9 mouse cellular contexts compared by ENCODE assay signal in genomic region chr2:102899238-102899637, GRCm38 (mm10). TPM values are rescaled to one million over a fixed set of nuclear protein-coding genes. Genes with fewer than 3 reads are reported as not detected.
A peak's percentile ranks its signal among the peaks of the same experiment; 100 is the strongest.
DNase-seq lines count a peak whose midpoint lies in the region; ATAC-seq and TF ChIP-seq lines count a peak whose summit lies in the region.
"Had no signal": no experiment of that assay in that cellular context is flagged by ENCODE, and none has a peak within 500 bp of the region (broad histone marks: within the 10 kb centered on the region; RNA-seq: fewer than 3 reads in every experiment).

No protein-coding gene starts in this region.

- peak; percentile 58 for TF ChIP-seq EP300 in CH12.LX (IDR thresholded peaks at IDR 0.05; ENCODE audit: low read length)

- TF ChIP-seq CTCF in CH12.LX (conservative IDR thresholded peaks at IDR 0.05 in 1 of 2, IDR thresholded peaks at IDR 0.05 in 1 of 2; ENCODE audit: low read depth in 2 of 2, low read length in 2 of 2): no peak

- H3K27me3 ChIP-seq in CH12.LX (replicated peaks): no peaks in the 10 kb centered on the region
- no peaks in the 10 kb centered on the region; the same call in 1 of the 2 replicates for H3K27me3 ChIP-seq in limb, embryonic 15.5 days
- H3K27me3 ChIP-seq in hindbrain, embryonic 16.5 days (replicated peaks; ENCODE audit: control insufficient read depth, insufficient read depth, low read length): peaks cover 2% of the 10 kb centered on the region; the same call in 1 of the 2 replicates

- H3K27ac ChIP-seq in CH12.LX (ENCODE audit: insufficient read depth, low read depth): peak overlapping the region; percentile 84
- H3K27ac ChIP-seq in brown adipose tissue, adult 24 weeks (replicated peaks; ENCODE audit: low read depth, low read length): peak overlapping the region; percentile 36; the same call in 1 of the 2 replicates
- H3K27ac ChIP-seq in limb, embryonic 15.5 days: no peak overlapping the region
- no peak overlapping the region for H3K27ac ChIP-seq in hindbrain, embryonic 16.5 days (ENCODE audit: low read depth, low read length)
- H3K27ac ChIP-seq: neural tube, embryonic 12.5 days had no signal

- H3K36me3 ChIP-seq in CH12.LX (replicated peaks in 1 of 2; ENCODE audit: control insufficient read depth in 1 of 2, insufficient read depth in 1 of 2, low read length in 1 of 2): peaks cover 9 to 31% of the 10 kb centered on the region in 2 experiments
- H3K36me3 ChIP-seq in limb, embryonic 15.5 days: no peaks in the 10 kb centered on the region
- no peaks in the 10 kb centered on the region for H3K36me3 ChIP-seq in hindbrain, embryonic 16.5 days (ENCODE audit: control insufficient read depth, insufficient read depth, low read length)
- H3K36me3 ChIP-seq: neural tube, embryonic 12.5 days had no signal

- peak overlapping the region; percentile 80 for H3K9ac ChIP-seq in CH12.LX (ENCODE audit: insufficient read depth, low read depth)
- no peak overlapping the region for H3K9ac ChIP-seq in limb, embryonic 15.5 days
- H3K9ac ChIP-seq in hindbrain, embryonic 16.5 days (ENCODE audit: low read depth, low read length): no peak overlapping the region
- H3K9ac ChIP-seq: neural tube, embryonic 12.5 days had no signal

- H3K4me3 ChIP-seq in CH12.LX (replicated peaks in 1 of 3; ENCODE audit: low read depth in 2 of 3, low read length in 2 of 3, poor library complexity in 1 of 3): peak overlapping the region; percentile 65 to 97 (median 83)
- H3K4me3 ChIP-seq in brown adipose tissue, adult 24 weeks (ENCODE audit: insufficient read depth, low read depth, low read length): peak overlapping the region; percentile 45
- peak overlapping the region; percentile 52 for H3K4me3 ChIP-seq in limb, embryonic 15.5 days
- no peak overlapping the region for H3K4me3 ChIP-seq in hindbrain, embryonic 16.5 days (ENCODE audit: low read length)
- H3K4me3 ChIP-seq: neural tube, embryonic 12.5 days had no signal

- peaks cover 65% of the 10 kb centered on the region for H3K79me2 ChIP-seq in CH12.LX (replicated peaks; ENCODE audit: control insufficient read depth, extremely low read depth, insufficient read depth, poor library complexity, severe bottlenecking)

- dilution Hi-C loops in CH12.LX (cut with MboI; ENCODE audit: extremely low pct_ligation_motif_present, extremely low pct_unique_long_range_greater_than_20kb, low sequenced_read_pairs): no loop called here

- peak; percentile 37 for TF ChIP-seq POLR2A in CH12.LX (IDR thresholded peaks at IDR 0.05; ENCODE audit: low read depth, low read length)

- peak overlapping the region; percentile 31 for H3K4me2 ChIP-seq in CH12.LX (ENCODE audit: insufficient read depth, low read depth, poor library complexity, severe bottlenecking)
- peak overlapping the region; percentile 81 for H3K4me2 ChIP-seq in limb, embryonic 15.5 days
- no peak overlapping the region for H3K4me2 ChIP-seq in hindbrain, embryonic 16.5 days (ENCODE audit: low read length)
- H3K4me2 ChIP-seq: neural tube, embryonic 12.5 days had no signal

- in situ Hi-C loops in CH12.LX (cut with MboI; ENCODE audit: low pct_ligation_motif_present, low pct_unique_long_range_greater_than_20kb, low sequenced_read_pairs): loop anchor here (5.0 kb wide), 1 partner anchor 33 kb away; no protein-coding TSS in a partner anchor

- no peak for ATAC-seq in limb, embryonic 15.5 days (ENCODE audit: insufficient number of reproducible peaks, low FRiP score, low TSS enrichment, low read depth)
- ATAC-seq in megakaryocyte, adult 5-6 weeks (ENCODE audit: poor library complexity, severe bottlenecking): peak; percentile 36
- ATAC-seq in hindbrain, embryonic 16.5 days: no peak

- peaks cover 20 to 42% of the 10 kb centered on the region in 2 experiments for H3K4me1 ChIP-seq in CH12.LX (ENCODE audit: control insufficient read depth in 1 of 2, insufficient read depth in 2 of 2)
- H3K4me1 ChIP-seq in brown adipose tissue, adult 24 weeks (ENCODE audit: control insufficient read depth, insufficient read depth, insufficient read length, low read length): peaks cover 7% of the 10 kb centered on the region; the same call in 1 of the 2 replicates
- H3K4me1 ChIP-seq in limb, embryonic 15.5 days: peaks cover 20% of the 10 kb centered on the region
- peaks cover 7% of the 10 kb centered on the region for H3K4me1 ChIP-seq in hindbrain, embryonic 16.5 days (ENCODE audit: control insufficient read depth, insufficient read depth, low read depth, low read length)

- DNase-seq in CH12.LX (ENCODE audit: extremely low read depth): no peak
- DNase-seq in frontal cortex, postnatal 36 days (ENCODE audit: low spot score in 2 of 2): no peak
- DNase-seq in T-cell, adult 2 months (ENCODE audit: low spot score): no peak
- DNase-seq: gastrocnemius, postnatal 36 days had no signal

- TF ChIP-seq RAD21 in CH12.LX (IDR thresholded peaks at IDR 0.05; ENCODE audit: low read depth, low read length): no peak

- H3K9me3 ChIP-seq in CH12.LX (replicated peaks; ENCODE audit: low read length): no peaks in the 10 kb centered on the region
- no peaks in the 10 kb centered on the region for H3K9me3 ChIP-seq in limb, embryonic 15.5 days
- H3K9me3 ChIP-seq in hindbrain, embryonic 16.5 days (ENCODE audit: control insufficient read depth, low read length): no peaks in the 10 kb centered on the region
- H3K9me3 ChIP-seq: neural tube, embryonic 12.5 days had no signal

- 55% methylated on average over 3 of the region's 3 CpGs for WGBS in limb, embryonic 15.5 days
- 81% methylated on average over 3 of the region's 3 CpGs for WGBS in hindbrain, embryonic 16.5 days

TF ChIP-seq in CH12.LX, 34 proteins besides CTCF, POLR2A, EP300 and RAD21:
- TF ChIP-seq CHD2 (IDR thresholded peaks at IDR 0.05; ENCODE audit: low read length) (peak; percentile 48; the same call in 1 of the 2 replicates), MYC (IDR thresholded peaks at IDR 0.05; ENCODE audit: low read depth, low read length) (0 out of 2 replicates have a peak, but pooled peaks have one; percentile 57), KAT2A (IDR thresholded peaks at IDR 0.05; ENCODE audit: insufficient replicate concordance, low read length) (0 out of 2 replicates have a peak, but pooled peaks have one; percentile 31), UBTF (IDR thresholded peaks at IDR 0.05; ENCODE audit: low read depth, low read length) (no peak), IRF4 (IDR thresholded peaks at IDR 0.05; ENCODE audit: low read depth, low read length) (peak; percentile 60), MEF2A (IDR thresholded peaks at IDR 0.05; ENCODE audit: borderline replicate concordance, low read depth, low read length) (no peak), MAFK (IDR thresholded peaks at IDR 0.05; ENCODE audit: insufficient replicate concordance, low read length) (no peak), ETS1 (conservative IDR thresholded peaks at IDR 0.05; ENCODE audit: low read depth, low read length) (0 out of 2 replicates have a peak, but pooled peaks have one; percentile 27), MAX (IDR thresholded peaks at IDR 0.05; ENCODE audit: low read length) (peak; percentile 59; the same call in 1 of the 2 replicates), POLR2AphosphoS2 (IDR thresholded peaks at IDR 0.05; ENCODE audit: low read depth, low read length) (no peak), HCFC1 (IDR thresholded peaks at IDR 0.05; ENCODE audit: low read depth, low read length) (0 out of 2 replicates have a peak, but pooled peaks have one; percentile 15), MAZ (IDR thresholded peaks at IDR 0.05; ENCODE audit: low read depth, low read length) (0 out of 2 replicates have a peak, but pooled peaks have one; percentile 33), JUND (conservative IDR thresholded peaks at IDR 0.05; ENCODE audit: low read depth, low read length) (no peak), GABPA (IDR thresholded peaks at IDR 0.05; ENCODE audit: insufficient replicate concordance, low read depth, low read length) (no peak), SIN3A (IDR thresholded peaks at IDR 0.05; ENCODE audit: low read length) (peak; percentile 77), NELFE (IDR thresholded peaks at IDR 0.05; ENCODE audit: low read depth, low read length) (peak; percentile 51), TCF12 (IDR thresholded peaks at IDR 0.05; ENCODE audit: low read depth, low read length) (no peak; the same call in none of the 2 replicates), MXI1 (IDR thresholded peaks at IDR 0.05; ENCODE audit: low read depth, low read length) (peak; percentile 28; the same call in 1 of the 2 replicates), BHLHE40 (IDR thresholded peaks at IDR 0.05; ENCODE audit: low read depth, low read length) (0 out of 2 replicates have a peak, but pooled peaks have one; percentile 34), RCOR1 (conservative IDR thresholded peaks at IDR 0.05; ENCODE audit: low read depth, low read length) (0 out of 2 replicates have a peak, but pooled peaks have one; percentile 53)
TF ChIP-seq in CH12.LX: peak in this region for 13.

RNA-seq across cellular contexts. Expression of gene Cd44, which starts 2.2 kb away (rescaled TPM):
- total RNA-seq in CH12.LX (2012; rRNA removed): 122 and 153 TPM in 2 replicates
- total RNA-seq in CH12.LX (2014; rRNA removed): 93.3 and 112 TPM in 2 replicates
- polyA plus RNA-seq in CH12.LX (2012; ENCODE audit: insufficient read length, low read depth): 95.3 and 102 TPM in 2 replicates
- 2.5 and 4.8 TPM in 2 replicates for polyA plus RNA-seq in brown adipose tissue, adult 24 weeks (2012; ENCODE audit: insufficient read depth, insufficient read length, missing spikeins)
- 50.2 and 63.0 TPM in 2 replicates for polyA plus RNA-seq in limb, embryonic 15.5 days (2015; fragmentation: Nextera tagmentation; extraction: Ambion mirVana)
- 358 and 368 TPM in 2 replicates for total RNA-seq in megakaryocyte, adult 5-6 weeks (2015)
- total RNA-seq in megakaryocyte, adult 5-6 weeks (2017): 289 and 337 TPM in 2 replicates
- polyA plus RNA-seq in hindbrain, embryonic 16.5 days (2015; fragmentation: Nextera tagmentation; extraction: Ambion mirVana): 4.7 and 5.1 TPM in 2 replicates

Comparison
In these comparisons a context has a peak if more than half of its experiments do, and no peak if none do; other contexts are left out.
1. H3K27ac ChIP-seq: peak in CH12.LX (single experiment) and brown adipose tissue, adult 24 weeks (single experiment); none in limb, embryonic 15.5 days (single experiment) and hindbrain, embryonic 16.5 days (single experiment).